Mouse (Mus musculus) fibroblast of lung, adult 2 months (primary cell): ENCODE results near the gene Znhit3.

Source experiments
- DNase-seq: peaks from one replicate; pipeline ENCODE4 v3.0.0-alpha.2; 2011; ENCODE audit warnings: low read depth

Znhit3 gene

DNA sequence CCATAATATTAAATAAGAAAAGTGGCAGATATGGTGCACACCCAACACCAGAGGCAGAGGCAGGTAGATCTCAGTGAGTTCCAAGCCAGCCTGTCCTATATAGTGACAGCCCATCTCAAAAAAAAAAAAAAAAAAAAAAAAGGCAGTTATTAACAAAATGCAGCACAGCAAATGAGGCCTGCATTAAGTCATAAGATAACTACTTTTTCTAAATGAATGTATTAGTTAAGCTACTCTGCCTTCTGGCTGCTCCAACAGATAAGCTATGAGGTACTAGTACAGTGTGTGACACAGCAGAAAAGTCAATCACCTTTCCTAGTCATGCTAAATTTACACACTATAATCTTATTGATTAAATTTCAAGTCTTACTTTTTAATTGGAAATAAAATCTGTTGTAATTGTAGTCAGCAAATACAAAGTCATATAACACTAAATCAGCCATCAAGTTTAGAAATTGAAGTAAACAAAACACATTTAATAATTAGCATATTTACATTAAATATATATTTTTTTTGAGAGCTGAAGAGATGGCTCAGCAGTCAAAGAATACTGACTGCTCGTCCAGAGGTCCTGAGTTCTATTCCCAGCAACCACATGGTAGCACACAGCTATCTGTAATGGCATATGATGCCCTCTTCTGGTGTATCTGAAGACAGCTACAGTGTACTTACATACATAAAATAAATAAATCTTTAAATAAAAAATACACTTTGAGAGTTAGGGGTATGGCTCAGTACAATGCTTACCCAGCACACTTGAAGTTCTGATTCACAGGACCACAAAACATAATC is 42.9 kb downstream of the Znhit3 start:
- no peak for DNase-seq

DNA sequence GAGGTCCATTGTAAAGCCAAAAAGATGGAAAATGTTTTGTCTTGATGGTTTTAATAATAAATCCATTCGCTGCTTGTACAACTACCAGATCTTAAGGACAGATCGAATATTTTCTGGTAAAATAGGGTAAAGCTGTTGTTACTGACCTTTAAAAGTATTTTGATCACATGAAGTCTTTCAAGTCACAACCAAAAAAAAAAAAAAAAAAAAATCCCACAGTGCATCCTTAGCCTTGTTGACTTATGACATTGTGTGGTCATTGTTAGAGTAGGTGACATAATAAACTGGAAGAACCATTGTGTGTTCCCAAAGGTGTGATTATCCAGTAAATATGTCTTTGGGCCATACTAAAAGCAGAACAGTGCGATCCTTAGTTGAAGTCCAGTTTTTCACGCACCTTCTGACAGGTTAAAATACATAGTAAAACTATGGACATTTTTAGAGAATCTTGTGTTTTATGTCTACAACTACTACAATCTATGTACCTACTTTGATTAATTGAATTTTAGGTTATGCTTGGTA is 44.6 kb downstream of the Znhit3 start:
- DNase-seq = no peak

DNA sequence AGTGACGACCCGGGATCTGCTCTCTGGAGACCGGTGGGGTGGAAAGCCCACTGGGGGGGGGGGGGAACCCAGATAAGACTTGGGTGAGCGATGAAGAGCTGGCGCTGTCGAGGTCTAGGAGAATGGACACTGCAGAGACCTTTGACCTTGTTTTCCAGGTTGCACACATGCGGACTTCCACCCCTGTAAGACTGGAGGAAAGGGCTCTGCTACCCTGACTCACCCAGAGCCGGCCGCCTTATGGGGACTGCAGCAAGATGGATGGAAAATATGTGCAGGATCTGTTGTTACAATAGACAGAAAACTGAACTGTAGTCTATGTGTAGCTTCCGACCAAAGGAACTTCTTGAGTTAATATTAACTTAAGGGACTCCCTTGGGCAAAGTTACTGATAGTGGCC is 45.1 kb downstream of the Znhit3 start:
- no peak for DNase-seq

DNA sequence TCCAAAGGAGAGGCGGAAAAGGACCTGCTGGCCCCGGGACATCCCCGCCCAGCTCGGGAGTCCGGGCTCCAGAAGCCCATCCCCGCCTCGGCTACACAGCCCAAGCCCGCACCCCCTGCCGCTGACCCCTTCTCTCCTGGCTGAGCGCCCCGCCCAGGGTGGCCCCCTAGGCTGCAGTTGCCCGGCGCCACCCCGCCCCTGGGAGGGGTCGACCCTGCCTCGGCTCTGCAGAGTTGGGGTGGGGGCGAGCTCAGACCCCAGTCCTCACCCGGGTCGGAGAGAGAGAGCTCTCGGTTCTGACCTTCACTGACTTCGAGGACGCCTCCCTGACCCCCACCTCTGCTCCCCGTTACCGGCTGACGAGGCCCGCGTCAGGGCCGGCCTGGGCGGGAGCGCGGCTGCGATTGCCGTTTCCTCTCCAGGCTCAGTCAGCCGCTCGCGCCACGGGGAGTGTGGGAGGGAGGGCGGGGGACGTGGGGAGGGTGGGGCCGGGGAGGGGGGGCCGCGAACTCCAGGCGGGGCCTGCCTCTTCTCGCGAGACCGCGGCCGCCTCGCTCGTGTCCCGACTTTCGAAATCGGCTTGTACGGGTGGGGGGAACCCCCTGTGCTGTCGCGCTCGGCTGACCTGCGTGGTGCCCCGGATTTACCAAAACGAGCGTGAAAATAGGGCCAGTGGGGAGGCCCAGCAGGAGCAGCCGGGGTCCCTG is 45.7 kb downstream of the Znhit3 start, which contains the start of gene Ggnbp2:
Ggnbp2 (minus strand) TSS at position 481 of the 707 bp plus-strand sequence.
- DNase-seq = peak; percentile 64

DNA sequence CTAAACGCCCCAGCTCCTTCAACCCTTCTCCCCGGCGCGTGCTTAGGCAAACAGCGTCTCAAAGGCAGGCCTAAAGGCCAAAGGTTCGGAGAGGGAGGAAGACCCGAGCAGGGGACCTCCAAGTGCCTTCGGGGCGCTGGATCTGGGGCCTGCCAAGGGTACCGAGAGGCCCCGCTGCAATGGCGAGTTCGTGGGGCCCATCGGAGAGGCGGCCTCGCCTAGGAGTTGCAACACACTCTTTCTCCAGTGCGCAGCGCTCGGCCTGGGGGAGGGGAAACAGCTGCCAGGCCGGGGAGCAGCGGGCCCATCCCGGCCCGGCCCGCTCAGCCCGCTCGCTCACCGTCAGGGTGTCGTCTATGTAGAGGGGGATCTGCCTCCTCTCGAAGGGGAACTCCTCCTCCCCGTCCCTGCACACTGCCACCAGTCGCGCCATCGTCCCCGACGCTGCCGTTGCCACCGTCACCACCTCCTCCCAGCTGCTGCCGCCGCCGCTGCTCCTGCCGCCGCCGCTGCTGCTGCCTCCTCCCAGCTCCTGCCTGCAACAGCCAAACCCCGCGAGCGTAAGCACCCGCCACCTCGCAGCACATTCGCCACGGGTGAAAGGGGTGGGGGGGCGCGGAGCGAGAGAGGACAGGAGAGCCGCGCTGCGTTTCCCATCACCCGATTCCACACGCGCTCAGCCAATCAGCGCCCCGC is 46.5 kb downstream of the Znhit3 start:
- DNase-seq = peak; percentile 72

DNA sequence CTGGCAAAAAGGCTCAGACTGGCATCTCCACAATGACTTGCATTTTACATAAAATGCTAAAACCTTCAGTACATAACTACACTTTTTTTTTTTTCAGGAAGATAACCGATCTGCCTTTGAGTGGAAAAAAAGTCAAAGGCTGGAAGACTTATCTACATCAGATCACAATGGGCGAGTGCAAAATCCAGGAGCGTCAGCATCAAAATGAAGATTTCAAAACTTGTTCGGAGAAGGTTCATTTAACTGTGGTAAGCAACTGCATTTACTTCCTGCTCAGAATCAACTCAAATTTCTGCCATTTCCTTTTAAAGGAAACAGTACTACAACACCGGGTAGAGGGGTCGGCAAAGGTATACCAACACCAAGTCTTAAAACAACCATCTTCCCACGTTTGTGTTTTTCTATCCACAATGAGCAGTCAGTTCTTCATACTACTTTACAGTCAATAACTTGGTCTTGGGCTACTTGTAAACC is 47.3 kb downstream of the Znhit3 start:
- no peak for DNase-seq

DNA sequence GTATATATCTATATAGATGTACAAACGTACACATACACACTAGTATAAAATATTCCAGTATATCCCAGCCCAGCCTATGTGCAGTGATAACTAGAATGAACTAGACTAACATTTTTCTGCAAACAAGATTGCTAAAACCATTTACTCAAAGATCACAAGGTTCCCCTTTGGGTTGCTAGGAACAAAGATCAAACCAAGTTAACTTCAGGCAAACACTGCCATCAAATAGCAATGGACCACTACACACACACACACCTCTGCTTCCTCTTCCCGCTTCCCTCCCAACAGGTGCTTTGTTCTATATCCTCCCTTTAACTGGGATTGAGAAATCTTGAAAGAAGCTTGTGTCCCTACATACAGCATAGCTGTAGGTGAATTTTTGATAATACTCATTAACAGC is 48.6 kb downstream of the Znhit3 start:
- no peak for DNase-seq

DNA sequence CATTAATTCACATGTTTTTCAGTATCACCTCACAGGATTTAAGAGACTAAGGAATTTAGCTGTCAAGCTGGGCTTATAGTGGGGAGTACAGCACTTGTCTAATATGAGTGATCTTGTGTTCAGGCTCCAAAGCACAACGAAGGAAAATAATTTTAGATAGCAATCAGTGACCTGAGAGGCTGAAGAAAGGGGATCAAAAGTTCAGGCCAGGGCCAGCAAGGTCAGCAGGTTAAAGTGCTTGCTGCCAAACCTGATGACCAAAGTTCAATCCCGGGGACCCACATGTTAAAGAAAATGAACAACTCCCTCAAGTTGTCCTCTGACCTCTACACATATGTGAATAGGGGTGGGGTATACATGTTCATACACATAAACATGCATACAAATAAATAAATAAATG is 50.9 kb downstream of the Znhit3 start:
- DNase-seq = no peak
